Mouse (Mus musculus) brain, embryonic 14.5 days (tissue): ENCODE measurements around the gene Zmiz1.

Source experiments
- CTCF ChIP-seq: fragments of 200-500 bp; IDR thresholded peaks from 2 replicates; pipeline ENCODE4 v1.5.1; 2012; ENCODE audit warnings: inconsistent platforms, mild to moderate bottlenecking, moderate library complexity, borderline replicate concordance; ENCODE audit not compliant: insufficient read depth, insufficient read length; ENCODE audit errors: extremely low read depth
- POLR2A ChIP-seq: fragments of 200-500 bp; IDR thresholded peaks from 2 replicates; pipeline ENCODE4 v1.6.1; 2012; ENCODE audit warnings: mild to moderate bottlenecking, inconsistent platforms, borderline replicate concordance; ENCODE audit not compliant: poor library complexity, insufficient read depth, insufficient read length, severe bottlenecking; ENCODE audit errors: extremely low read depth

- TF ChIP-seq POLR2A, result no peak
- TF ChIP-seq CTCF, result no peak
Observed at GRCm38 (mm10) chr14:25462975-25463374, 4.0 kb downstream of the Zmiz1 start.
